Mouse (Mus musculus): ENCODE data around the gene Hlcs. TPM values are rescaled to one million over a fixed set of nuclear protein-coding genes. Genes with fewer than 3 reads are reported as not detected.

The Hlcs gene
- polyA plus RNA-seq, 1 experiment from 2014 or later, result 7.2 TPM

DNA sequence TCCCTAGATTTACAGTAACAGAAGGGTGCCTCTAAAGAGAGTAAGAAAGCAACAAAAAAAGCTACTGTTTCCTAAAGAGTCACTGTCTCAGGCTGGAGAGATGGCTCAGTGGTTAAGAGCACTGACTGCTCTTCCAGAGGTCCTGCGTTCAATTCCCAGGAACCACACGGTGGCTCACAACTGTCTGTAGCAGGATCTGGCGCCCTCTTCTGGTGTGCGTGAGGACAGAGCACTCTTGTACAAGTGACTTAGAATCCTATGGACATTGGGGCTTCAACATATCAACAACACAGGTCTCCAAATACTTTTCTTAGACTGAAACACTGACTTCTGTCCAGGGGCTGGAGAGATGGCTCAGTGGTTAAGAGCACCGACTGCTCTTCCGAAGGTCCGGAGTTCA is 83.5 kb downstream of the Hlcs start:
- H3K36me3 ChIP-seq (ENCODE audit: control insufficient read depth, insufficient read depth, low read length), result no peaks in the 10 kb centered on the region
- no peak overlapping the region for H3K9ac ChIP-seq (ENCODE audit: low read depth, low read length)
- H3K27ac ChIP-seq (ENCODE audit: low read length), result no peak overlapping the region
- no peaks in the 10 kb centered on the region for H3K27me3 ChIP-seq (replicated peaks; ENCODE audit: control insufficient read depth, insufficient read depth, low read length)
- 94% methylated on average over 7 of the region's 7 CpGs for WGBS
- no peaks in the 10 kb centered on the region for H3K9me3 ChIP-seq (ENCODE audit: control insufficient read depth, low read length)
- H3K4me2 ChIP-seq (ENCODE audit: low read depth, low read length), result no peak overlapping the region
- H3K4me1 ChIP-seq (ENCODE audit: control insufficient read depth, insufficient read depth, low read length), result no peaks in the 10 kb centered on the region
- no peak for ATAC-seq
- H3K4me3 ChIP-seq (ENCODE audit: low read length), result no peak overlapping the region

DNA sequence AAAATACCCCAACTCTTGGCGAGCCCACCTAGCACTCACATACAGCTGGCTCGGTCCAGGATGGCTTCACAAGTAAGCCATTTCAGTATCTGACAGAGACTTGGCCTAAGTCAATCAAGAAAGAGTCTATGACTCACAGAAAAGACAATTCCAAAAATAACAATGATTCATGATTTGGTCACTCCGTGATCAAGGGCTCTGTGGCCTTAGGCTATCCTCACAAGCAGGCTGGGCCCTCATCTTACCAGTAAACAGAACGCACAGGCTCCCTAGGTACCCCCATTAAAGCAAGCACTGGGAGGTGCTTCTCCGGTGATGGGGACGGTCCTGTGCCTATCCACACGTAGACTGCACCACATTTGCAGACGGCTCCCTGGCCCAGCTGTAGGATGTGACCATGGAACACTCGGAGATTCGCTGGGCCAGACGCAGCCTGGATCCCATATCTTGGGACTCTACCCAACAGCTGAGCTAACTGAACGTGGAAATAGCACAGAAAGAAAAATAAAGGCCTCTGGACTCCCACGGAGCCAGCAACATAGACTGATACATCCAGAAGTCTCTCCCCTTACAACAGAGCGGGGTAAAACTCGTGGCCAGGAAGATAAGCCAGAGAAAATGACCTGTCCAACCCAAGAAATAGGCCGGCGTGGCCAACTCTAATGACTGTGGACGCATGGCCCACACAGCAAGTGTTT is 84.4 kb downstream of the Hlcs start:
- 85% methylated on average over 18 of the region's 18 CpGs for WGBS
- H3K4me2 ChIP-seq (ENCODE audit: low read depth, low read length), result no peak overlapping the region
- H3K4me1 ChIP-seq (ENCODE audit: control insufficient read depth, insufficient read depth, low read length), result no peaks in the 10 kb centered on the region
- no peak overlapping the region for H3K9ac ChIP-seq (ENCODE audit: low read depth, low read length)
- no peaks in the 10 kb centered on the region for H3K27me3 ChIP-seq (replicated peaks; ENCODE audit: control insufficient read depth, insufficient read depth, low read length)
- H3K4me3 ChIP-seq (ENCODE audit: low read length), result no peak overlapping the region
- no peaks in the 10 kb centered on the region for H3K9me3 ChIP-seq (ENCODE audit: control insufficient read depth, low read length)
- no peak for ATAC-seq
- no peak overlapping the region for H3K27ac ChIP-seq (ENCODE audit: low read length)
- no peaks in the 10 kb centered on the region for H3K36me3 ChIP-seq (ENCODE audit: control insufficient read depth, insufficient read depth, low read length)

DNA sequence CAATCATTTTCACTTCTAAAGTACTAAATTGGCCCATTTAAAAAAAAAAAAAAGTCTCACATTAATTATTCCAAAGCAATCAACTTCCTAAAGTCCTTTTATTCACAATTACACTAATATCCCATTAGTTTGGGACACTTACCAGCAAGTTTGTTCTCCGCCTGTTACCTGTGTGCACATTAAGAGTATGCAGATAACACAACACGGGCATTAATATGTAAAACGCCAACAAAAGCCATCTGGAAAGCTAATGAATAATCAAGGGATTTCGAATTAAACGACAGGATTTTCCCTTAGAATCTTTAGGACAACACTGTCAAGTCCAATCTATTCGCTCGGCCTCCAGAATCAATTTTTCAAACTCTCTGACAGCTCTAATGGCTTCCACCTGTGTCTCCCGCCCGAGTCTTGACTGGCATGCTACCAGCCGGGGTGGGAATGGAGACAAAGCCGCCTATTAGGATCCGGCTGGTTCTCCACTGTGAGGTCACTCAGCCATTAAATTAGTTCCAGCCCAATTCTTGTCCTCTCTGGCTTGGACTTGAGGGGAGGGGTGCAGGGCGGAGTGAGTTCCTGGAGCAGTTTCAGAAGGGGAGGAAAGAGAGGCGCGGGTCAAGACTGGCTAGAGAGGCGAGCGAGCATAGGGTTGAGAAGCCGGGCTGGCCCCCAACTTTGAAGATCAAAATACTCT is 85.9 kb downstream of the Hlcs start:
- no peak overlapping the region for H3K9ac ChIP-seq (ENCODE audit: low read depth, low read length)
- ATAC-seq, result no peak
- H3K4me3 ChIP-seq (ENCODE audit: low read length), result no peak overlapping the region
- no peaks in the 10 kb centered on the region for H3K27me3 ChIP-seq (replicated peaks; ENCODE audit: control insufficient read depth, insufficient read depth, low read length)
- no peak overlapping the region for H3K4me2 ChIP-seq (ENCODE audit: low read depth, low read length)
- H3K4me1 ChIP-seq (ENCODE audit: control insufficient read depth, insufficient read depth, low read length), result peaks cover 5% of the 10 kb centered on the region; the same call in 1 of the 2 replicates
- H3K9me3 ChIP-seq (ENCODE audit: control insufficient read depth, low read length), result no peaks in the 10 kb centered on the region
- no peak overlapping the region for H3K27ac ChIP-seq (ENCODE audit: low read length)
- H3K36me3 ChIP-seq (ENCODE audit: control insufficient read depth, insufficient read depth, low read length), result no peaks in the 10 kb centered on the region
- WGBS, result 61% methylated on average over 18 of the region's 18 CpGs

DNA sequence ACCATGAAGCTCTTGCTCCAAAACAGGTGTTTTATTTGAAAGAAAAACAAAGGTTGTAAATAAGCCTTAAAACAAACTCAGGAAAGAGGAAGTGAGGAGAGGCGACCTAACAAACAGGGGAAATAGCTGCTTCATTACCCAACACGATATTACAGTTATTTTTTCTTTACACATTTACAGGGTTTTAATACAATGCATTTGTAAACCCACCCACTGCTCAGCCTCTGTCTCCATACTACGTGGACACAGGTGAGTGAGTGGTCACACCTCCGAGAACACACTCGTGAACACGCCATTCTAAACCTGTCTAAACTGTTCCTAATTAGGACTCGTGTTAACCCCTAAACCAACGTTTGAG is 90.0 kb downstream of the Hlcs start:
- peaks cover 5% of the 10 kb centered on the region; the same call in 1 of the 2 replicates for H3K4me1 ChIP-seq (ENCODE audit: control insufficient read depth, insufficient read depth, low read length)
- no peak overlapping the region for H3K9ac ChIP-seq (ENCODE audit: low read depth, low read length)
- ATAC-seq, result no peak
- no peak overlapping the region for H3K4me3 ChIP-seq (ENCODE audit: low read length)
- H3K36me3 ChIP-seq (ENCODE audit: control insufficient read depth, insufficient read depth, low read length), result no peaks in the 10 kb centered on the region
- no peaks in the 10 kb centered on the region for H3K27me3 ChIP-seq (replicated peaks; ENCODE audit: control insufficient read depth, insufficient read depth, low read length)
- H3K27ac ChIP-seq (ENCODE audit: low read length), result no peak overlapping the region
- no peaks in the 10 kb centered on the region for H3K9me3 ChIP-seq (ENCODE audit: control insufficient read depth, low read length)
- WGBS, result 73% methylated on average over 8 of the region's 8 CpGs
- no peak overlapping the region for H3K4me2 ChIP-seq (ENCODE audit: low read depth, low read length)

DNA sequence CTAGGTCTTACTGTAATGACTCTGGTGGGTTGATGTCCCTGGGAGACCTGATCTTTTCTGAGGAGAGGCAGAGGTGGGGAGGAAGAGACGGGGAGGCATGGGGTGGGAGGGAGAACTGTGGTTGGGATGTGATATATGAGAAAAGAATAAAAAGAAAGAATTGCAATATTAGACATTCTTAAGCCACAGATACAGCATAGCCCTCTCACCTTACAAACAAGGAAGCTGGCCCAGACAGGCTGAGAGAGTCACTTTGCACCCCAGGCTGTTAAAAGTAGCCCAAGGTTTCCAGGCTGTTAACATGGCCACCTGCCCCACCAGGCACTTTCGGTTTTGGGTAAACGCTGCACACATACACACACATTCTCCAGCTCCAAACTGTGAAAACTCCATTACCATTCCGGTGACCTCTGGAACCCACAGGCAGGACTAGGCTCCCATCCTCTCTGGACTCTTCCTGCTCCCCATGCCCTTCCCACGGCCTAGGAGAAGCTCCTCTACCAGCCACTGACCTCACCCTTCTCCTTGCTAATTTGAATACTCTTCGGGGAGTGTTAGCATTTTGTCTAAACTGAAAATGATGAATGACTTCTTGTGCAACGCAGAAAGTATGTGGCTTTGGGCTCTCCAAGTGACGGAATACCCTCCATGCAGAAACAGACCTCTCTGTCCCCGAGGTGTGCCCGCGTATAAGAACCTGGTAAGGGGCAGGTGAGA is 90.6 kb downstream of the Hlcs start:
- ATAC-seq, result no peak
- peaks cover 5% of the 10 kb centered on the region; the same call in 1 of the 2 replicates for H3K4me1 ChIP-seq (ENCODE audit: control insufficient read depth, insufficient read depth, low read length)
- no peak overlapping the region for H3K27ac ChIP-seq (ENCODE audit: low read length)
- no peak overlapping the region for H3K4me2 ChIP-seq (ENCODE audit: low read depth, low read length)
- H3K9me3 ChIP-seq (ENCODE audit: control insufficient read depth, low read length), result no peaks in the 10 kb centered on the region
- WGBS, result 51% methylated on average over 11 of the region's 11 CpGs
- no peak overlapping the region for H3K4me3 ChIP-seq (ENCODE audit: low read length)
- no peaks in the 10 kb centered on the region for H3K36me3 ChIP-seq (ENCODE audit: control insufficient read depth, insufficient read depth, low read length)
- H3K9ac ChIP-seq (ENCODE audit: low read depth, low read length), result no peak overlapping the region
- H3K27me3 ChIP-seq (replicated peaks; ENCODE audit: control insufficient read depth, insufficient read depth, low read length), result no peaks in the 10 kb centered on the region

DNA sequence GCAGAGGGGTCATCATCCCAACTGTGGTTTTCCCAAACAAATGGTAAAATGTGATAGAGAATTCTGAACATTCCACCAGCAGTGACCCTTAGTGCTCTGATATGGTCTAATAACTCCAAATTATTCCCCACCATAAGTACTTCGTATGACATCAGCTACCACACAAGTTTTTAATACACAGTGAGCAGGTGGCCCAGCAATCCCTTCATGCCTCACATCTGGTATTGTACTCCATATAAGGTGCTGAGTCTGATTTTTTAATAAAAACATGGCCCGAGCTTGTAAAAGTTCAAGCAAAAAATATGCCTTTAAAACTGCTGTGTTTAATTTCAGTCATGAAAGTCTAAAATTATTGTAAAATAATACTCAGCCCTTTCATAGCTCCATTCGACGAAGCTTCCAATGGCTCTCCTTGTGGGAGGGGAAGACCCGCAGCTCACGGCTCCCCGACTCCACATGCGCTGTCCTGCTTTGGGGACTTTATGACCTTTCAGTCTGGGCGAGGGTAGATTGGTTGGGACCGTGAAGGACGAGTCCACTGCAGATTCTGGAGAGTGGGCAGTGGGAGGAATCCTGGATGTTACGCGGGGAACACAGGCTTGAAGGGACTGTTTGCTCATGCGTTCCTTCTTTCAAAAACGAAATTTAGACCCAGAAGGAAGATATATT is 102.5 kb downstream of the Hlcs start:
- Histone ChIP-seq H3K9ac (ENCODE audit: low read depth, low read length) (no peak overlapping the region), H3K4me3 (ENCODE audit: low read length) (no peak overlapping the region), H3K9me3 (ENCODE audit: control insufficient read depth, low read length) (no peaks in the 10 kb centered on the region), H3K36me3 (ENCODE audit: control insufficient read depth, insufficient read depth, low read length) (no peaks in the 10 kb centered on the region), H3K4me2 (ENCODE audit: low read depth, low read length) (no peak overlapping the region), H3K4me1 (ENCODE audit: control insufficient read depth, insufficient read depth, low read length) (peaks cover 2% of the 10 kb centered on the region), H3K27me3 (replicated peaks; ENCODE audit: control insufficient read depth, insufficient read depth, low read length) (no peaks in the 10 kb centered on the region), H3K27ac (ENCODE audit: low read length) (no peak overlapping the region)
- 79% methylated on average over 15 of the region's 15 CpGs for WGBS
- no peak for ATAC-seq

DNA sequence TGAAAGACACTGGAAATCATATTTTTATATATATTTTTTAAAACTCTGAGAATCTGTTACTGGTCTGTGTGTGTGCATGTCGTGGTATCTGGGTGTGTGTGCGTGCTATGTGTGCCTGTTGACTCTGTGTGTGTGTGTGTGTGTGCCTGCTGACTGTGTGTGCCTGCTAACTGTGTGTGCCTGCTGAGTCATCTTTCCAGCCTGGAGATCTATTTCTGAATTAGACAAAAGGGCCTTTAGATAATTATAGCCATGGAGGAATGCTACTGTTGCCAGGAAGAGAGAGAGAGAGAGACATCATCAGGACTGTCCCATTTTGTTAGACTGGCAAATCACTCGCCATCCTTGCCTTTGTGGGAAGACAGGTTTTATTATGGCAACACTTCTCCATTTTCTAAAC is 103.7 kb downstream of the Hlcs start:
- Histone ChIP-seq H3K4me1 (ENCODE audit: control insufficient read depth, insufficient read depth, low read length) (peaks cover 7% of the 10 kb centered on the region), H3K27ac (ENCODE audit: low read length) (no peak overlapping the region), H3K4me3 (ENCODE audit: low read length) (no peak overlapping the region), H3K4me2 (ENCODE audit: low read depth, low read length) (no peak overlapping the region), H3K36me3 (ENCODE audit: control insufficient read depth, insufficient read depth, low read length) (no peaks in the 10 kb centered on the region), H3K27me3 (replicated peaks; ENCODE audit: control insufficient read depth, insufficient read depth, low read length) (no peaks in the 10 kb centered on the region), H3K9me3 (ENCODE audit: control insufficient read depth, low read length) (no peaks in the 10 kb centered on the region), H3K9ac (ENCODE audit: low read depth, low read length) (no peak overlapping the region)
- no peak for ATAC-seq
- WGBS, result 64% methylated on average over 3 of the region's 3 CpGs

DNA sequence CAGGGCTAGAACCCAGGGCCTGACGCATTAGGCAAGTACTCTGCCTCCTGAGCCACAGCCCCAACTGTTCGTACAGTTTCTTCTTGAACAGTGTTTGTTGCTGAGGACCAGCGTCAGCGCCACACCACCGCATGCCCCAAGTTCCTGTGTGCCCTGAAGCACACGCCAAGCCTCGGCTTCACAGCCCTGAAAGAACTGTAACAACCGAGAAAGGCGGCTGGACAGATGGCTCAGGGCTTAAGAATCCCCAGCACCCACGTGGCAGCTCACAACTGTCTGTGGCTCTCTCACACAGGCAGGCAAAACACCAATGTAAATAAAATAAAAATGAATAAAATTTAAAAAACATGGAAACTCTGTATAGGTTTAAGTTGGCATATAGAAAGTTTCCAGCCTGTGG is 104.5 kb downstream of the Hlcs start:
- no peak overlapping the region for H3K27ac ChIP-seq (ENCODE audit: low read length)
- no peak overlapping the region for H3K4me3 ChIP-seq (ENCODE audit: low read length)
- no peak overlapping the region for H3K4me2 ChIP-seq (ENCODE audit: low read depth, low read length)
- H3K9ac ChIP-seq (ENCODE audit: low read depth, low read length), result no peak overlapping the region
- H3K9me3 ChIP-seq (ENCODE audit: control insufficient read depth, low read length), result no peaks in the 10 kb centered on the region
- WGBS, result 81% methylated on average over 10 of the region's 10 CpGs
- no peak for ATAC-seq
- H3K27me3 ChIP-seq (replicated peaks; ENCODE audit: control insufficient read depth, insufficient read depth, low read length), result no peaks in the 10 kb centered on the region
- H3K36me3 ChIP-seq (ENCODE audit: control insufficient read depth, insufficient read depth, low read length), result no peaks in the 10 kb centered on the region
- H3K4me1 ChIP-seq (ENCODE audit: control insufficient read depth, insufficient read depth, low read length), result peaks cover 7% of the 10 kb centered on the region

DNA sequence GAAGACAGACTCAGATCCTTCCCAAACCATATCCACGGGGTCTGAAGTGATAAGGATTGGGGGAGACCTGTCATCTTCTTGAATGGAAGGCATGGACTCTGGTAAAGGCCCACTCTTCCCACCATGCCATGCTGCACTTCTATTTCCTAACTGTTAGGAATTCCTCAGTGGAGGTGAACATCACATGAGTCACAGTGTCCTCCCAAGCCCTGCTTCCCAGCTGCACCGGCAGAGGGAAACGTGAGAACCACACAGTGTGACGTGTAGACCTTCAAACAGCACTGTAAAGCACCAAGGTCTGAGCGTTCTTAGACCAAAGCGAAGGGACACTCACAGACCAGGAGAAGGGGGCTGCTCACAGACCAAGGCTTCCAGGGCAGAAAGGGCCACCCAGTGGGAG is 105.2 kb downstream of the Hlcs start:
- peaks cover 7% of the 10 kb centered on the region for H3K4me1 ChIP-seq (ENCODE audit: control insufficient read depth, insufficient read depth, low read length)
- H3K36me3 ChIP-seq (ENCODE audit: control insufficient read depth, insufficient read depth, low read length), result no peaks in the 10 kb centered on the region
- WGBS, result 88% methylated on average over 6 of the region's 6 CpGs
- ATAC-seq, result no peak
- no peak overlapping the region for H3K27ac ChIP-seq (ENCODE audit: low read length)
- H3K9me3 ChIP-seq (ENCODE audit: control insufficient read depth, low read length), result no peaks in the 10 kb centered on the region
- H3K4me2 ChIP-seq (ENCODE audit: low read depth, low read length), result no peak overlapping the region
- no peak overlapping the region for H3K4me3 ChIP-seq (ENCODE audit: low read length)
- no peaks in the 10 kb centered on the region for H3K27me3 ChIP-seq (replicated peaks; ENCODE audit: control insufficient read depth, insufficient read depth, low read length)
- H3K9ac ChIP-seq (ENCODE audit: low read depth, low read length), result no peak overlapping the region
